Mouse (Mus musculus) forebrain, embryonic 12.5 days (tissue): Measurements from ENCODE around the gene Klhl24. TPM values are rescaled to one million over a fixed set of nuclear protein-coding genes. Genes with fewer than 3 reads are reported as not detected.

ENCODE experiments used
- ATAC-seq: fragments of 200-750 bp; cut with Nextera tagmentation; 2 replicates; pipeline ENCODE4 v1.8.0; 2017; ENCODE audit warnings: moderate TSS enrichment; ENCODE audit not compliant: low FRiP score
- H3K27ac ChIP-seq: fragments of 300-500 bp; sonication (generic); 2 replicates; pipeline ENCODE4 v1.5.1; 2016; ENCODE audit warnings: mild to moderate bottlenecking
- H3K27me3 ChIP-seq: fragments of 300-500 bp; sonication (generic); 2 replicates; pipeline ENCODE4 v1.6.1; 2016; ENCODE audit warnings: mild to moderate bottlenecking
- H3K36me3 ChIP-seq: fragments of 300-500 bp; sonication (generic); replicated peaks from 2 replicates; pipeline ENCODE4 v1.6.1; 2016; ENCODE audit warnings: mild to moderate bottlenecking
- H3K4me1 ChIP-seq: fragments of 300-500 bp; sonication (generic); 2 replicates; pipeline ENCODE4 v1.6.1; 2016
- H3K4me2 ChIP-seq: fragments of 300-500 bp; sonication (generic); 2 replicates; pipeline ENCODE4 v1.6.1; 2016; ENCODE audit warnings: mild to moderate bottlenecking, moderate library complexity
- H3K4me3 ChIP-seq: fragments of 300-500 bp; sonication (generic); replicated peaks from 2 replicates; pipeline ENCODE4 v1.5.1; 2016; ENCODE audit warnings: mild to moderate bottlenecking
- H3K9ac ChIP-seq: fragments of 300-500 bp; sonication (generic); 2 replicates; pipeline ENCODE4 v1.6.1; 2016; ENCODE audit warnings: mild to moderate bottlenecking
- H3K9me3 ChIP-seq: fragments of 300-500 bp; sonication (generic); 2 replicates; pipeline ENCODE4 v1.6.1; 2016
- WGBS: fragments of 180-500 bp; shearing (Covaris S2); methylation state at CpG from one replicate; pipeline ENCODE4 v1.1.7; 2016; 5-methylcytosine and 5-hydroxymethylcytosine counted together
- polyA plus RNA-seq: library from polyadenylated mRNA; unstranded; fragments of >200 nt; fragmentation: Nextera tagmentation; extraction: Ambion mirVana; gene quantifications from 2 replicates; pipeline ENCODE4 v1.2.1, GENCODE M21; 2016

The Klhl24 gene
- polyA plus RNA-seq, 1 experiment from 2014 or later, result 53.0 TPM

GRCm38 (mm10) chr16:20160130-20160529, 62.8 kb downstream of the Klhl24 start:
- Histone ChIP-seq H3K9me3 (no peaks in the 10 kb centered on the region), H3K36me3 (peaks cover 84% of the 10 kb centered on the region), H3K4me3 (no peak overlapping the region), H3K4me2 (no peak overlapping the region), H3K9ac (no peak overlapping the region), H3K4me1 (no peaks in the 10 kb centered on the region), H3K27me3 (no peaks in the 10 kb centered on the region), H3K27ac (no peak overlapping the region)
- no peak for ATAC-seq
- WGBS, result 80% methylated on average over 2 of the region's 2 CpGs

- no peak for ATAC-seq
- H3K36me3 ChIP-seq, result peaks cover 83% of the 10 kb centered on the region
- no peak overlapping the region for H3K4me2 ChIP-seq
- no peak overlapping the region for H3K4me3 ChIP-seq
- no peaks in the 10 kb centered on the region for H3K4me1 ChIP-seq
- WGBS, result 85% methylated on average over 3 of the region's 3 CpGs
- no peak overlapping the region for H3K9ac ChIP-seq
- no peak overlapping the region for H3K27ac ChIP-seq
- peaks cover 9% of the 10 kb centered on the region; the same call in 1 of the 2 replicates for H3K9me3 ChIP-seq
- H3K27me3 ChIP-seq, result no peaks in the 10 kb centered on the region
Observed at GRCm38 (mm10) chr16:20169071-20169470, 71.7 kb downstream of the Klhl24 start.

GRCm38 (mm10) chr16:20169471-20170106, 72.2 kb downstream of the Klhl24 start:
- Histone ChIP-seq H3K36me3 (peaks cover 82% of the 10 kb centered on the region), H3K27me3 (no peaks in the 10 kb centered on the region), H3K4me2 (no peak overlapping the region), H3K4me3 (no peak overlapping the region), H3K4me1 (no peaks in the 10 kb centered on the region), H3K9me3 (peaks cover 9% of the 10 kb centered on the region; the same call in 1 of the 2 replicates), H3K9ac (no peak overlapping the region), H3K27ac (no peak overlapping the region)
- ATAC-seq, result no peak
- WGBS, result 88% methylated on average over 3 of the region's 3 CpGs

Other genes with a start within 250 kb of the Klhl24 start
- 5.0 and 5.7 TPM in 2 replicates for gene Klhl6, start 114.5 kb upstream of the Klhl24 start, polyA plus RNA-seq
- 48.6 and 51.1 TPM in 2 replicates for gene Yeats2, start 43.5 kb downstream of the Klhl24 start, polyA plus RNA-seq
- gene Map6d1, start 143.8 kb downstream of the Klhl24 start, polyA plus RNA-seq, result 1.4 and 1.8 TPM in 2 replicates
- gene Parl, start 204.8 kb downstream of the Klhl24 start, polyA plus RNA-seq, result 95.5 and 100 TPM in 2 replicates
- not detected in 2 replicates for gene Cyp2ab1, start 227.9 kb downstream of the Klhl24 start, polyA plus RNA-seq